Mouse (Mus musculus) neural tube, embryonic 10.5 days (tissue): ENCODE data around the gene Rundc1.
"Not testable (repeated sequence)": the region's sequence is repeated elsewhere in the genome, so short reads cannot be mapped to it uniquely, and the experiment has no call there.

Experiments used
- DNase-seq: peaks from one replicate; pipeline ENCODE4 v3.0.0-alpha.2; 2017; ENCODE audit warnings: low spot score; ENCODE audit errors: extremely low spot score

The Rundc1 gene

GRCm38 (mm10) chr11:101442760-101443159, 17.9 kb downstream of the Rundc1 start:
- no peak for DNase-seq

GRCm38 (mm10) chr11:101446319-101446718, 21.4 kb downstream of the Rundc1 start:
- DNase-seq, result peak; percentile 29

GRCm38 (mm10) chr11:101446860-101447259, 22.0 kb downstream of the Rundc1 start:
- DNase-seq, result not testable (repeated sequence)

GRCm38 (mm10) chr11:101447786-101448185, 22.9 kb downstream of the Rundc1 start:
- DNase-seq, result no peak

- DNase-seq, result no peak
These were observed 23.4 kb downstream of the Rundc1 start, which contains the start of gene Ifi35 for GRCm38 (mm10) chr11:101448274-101448746. Gene Ifi35 (plus strand): TSS chr11:101448407.

- no peak for DNase-seq
These were observed 24.0 kb downstream of the Rundc1 start for GRCm38 (mm10) chr11:101448899-101449298.

GRCm38 (mm10) chr11:101449596-101449995, 24.7 kb downstream of the Rundc1 start:
- DNase-seq, result not testable (repeated sequence)

- DNase-seq, result no peak
These were observed 25.5 kb downstream of the Rundc1 start for GRCm38 (mm10) chr11:101450394-101450793.

GRCm38 (mm10) chr11:101451536-101451935, 26.7 kb downstream of the Rundc1 start:
- no peak for DNase-seq

GRCm38 (mm10) chr11:101452093-101452774, 27.3 kb downstream of the Rundc1 start:
- DNase-seq, result no peak

GRCm38 (mm10) chr11:101454702-101455101, 29.8 kb downstream of the Rundc1 start:
- DNase-seq, result no peak

GRCm38 (mm10) chr11:101455627-101456026, 30.7 kb downstream of the Rundc1 start:
- DNase-seq, result no peak

GRCm38 (mm10) chr11:101457631-101458030, 32.7 kb downstream of the Rundc1 start:
- DNase-seq, result no peak

- DNase-seq, result no peak
These were observed 33.3 kb downstream of the Rundc1 start for GRCm38 (mm10) chr11:101458217-101458616.

GRCm38 (mm10) chr11:101459716-101460115, 34.8 kb downstream of the Rundc1 start:
- DNase-seq, result no peak

GRCm38 (mm10) chr11:101460321-101460720, 35.4 kb downstream of the Rundc1 start:
- DNase-seq, result no peak

GRCm38 (mm10) chr11:101462141-101462540, 37.3 kb downstream of the Rundc1 start:
- no peak for DNase-seq

- DNase-seq, result no peak
These were observed 37.9 kb downstream of the Rundc1 start for GRCm38 (mm10) chr11:101462583-101463440.

- no peak for DNase-seq
These were observed 39.6 kb downstream of the Rundc1 start, which contains the start of gene Rnd2 for GRCm38 (mm10) chr11:101464211-101465100. Gene Rnd2 (plus strand): TSS chr11:101464999.

- peak; percentile 67 for DNase-seq
These were observed 40.4 kb downstream of the Rundc1 start for GRCm38 (mm10) chr11:101465101-101465868.
